8 mouse cellular contexts compared by ENCODE assay signal in genomic region chr10:71400818-71401646, GRCm38 (mm10). TPM values are rescaled to one million over a fixed set of nuclear protein-coding genes. Genes with fewer than 3 reads are reported as not detected.
DNase-seq lines count a peak whose midpoint lies in the region; ATAC-seq and TF ChIP-seq lines count a peak whose summit lies in the region.

No protein-coding gene starts in this region.

- H3K27ac ChIP-seq in heart, postnatal 0 days (ENCODE audit: low read depth), result no peak overlapping the region
- no peak overlapping the region for H3K27ac ChIP-seq in testis, adult 2 months (ENCODE audit: control insufficient read depth, insufficient read depth, low read depth, low read length)

- H3K4me3 ChIP-seq in heart, postnatal 0 days (ENCODE audit: low read depth, low read length), result no peak overlapping the region
- H3K4me3 ChIP-seq in testis, adult 2 months (ENCODE audit: control insufficient read depth, low read depth, low read length), result no peak overlapping the region

- no peak for TF ChIP-seq POLR2A in testis, adult 2 months (IDR thresholded peaks at IDR 0.05; ENCODE audit: control insufficient read depth, low read depth, low read length)

- TF ChIP-seq EP300 in heart, postnatal 0 days (IDR thresholded peaks at IDR 0.05; ENCODE audit: low read depth), result no peak

- no peaks in the 10 kb centered on the region for H3K27me3 ChIP-seq in heart, postnatal 0 days (ENCODE audit: control insufficient read depth, insufficient read depth, low read length)
- no peaks in the 10 kb centered on the region for H3K27me3 ChIP-seq in testis, adult 2 months (ENCODE audit: control insufficient read depth, insufficient read depth, low read length)

- DNase-seq in heart, postnatal 0 days (ENCODE audit: low spot score), result peak; percentile 64
- DNase-seq in heart, postnatal 25 days (ENCODE audit: low spot score), result no peak
- DNase-seq in testis, postnatal 10 days (ENCODE audit: low spot score), result no peak
- peak; percentile 46 for DNase-seq in c-Kit-positive CD71-negative TER-119-negative erythroid progenitor cells, embryonic 14.5 days (ENCODE audit: low read depth)
- DNase-seq in induced T-regulatory cell, adult 2 months (ENCODE audit: low read depth), result peak; percentile 84
- peak; percentile 7 for DNase-seq in right cerebral cortex, postnatal 4 days
- no peak for DNase-seq in layer of hippocampus, postnatal 10 days (ENCODE audit: low spot score in 2 of 2)

- intact Hi-C loops in heart, postnatal 25 days (cut with DNase I), result loop anchor here (1.0 kb wide), 1 partner anchor 74 kb away; no protein-coding TSS in a partner anchor

- H3K9ac ChIP-seq in heart, postnatal 0 days (replicated peaks; ENCODE audit: low read depth, low read length), result no peak overlapping the region

- no peak for ATAC-seq in heart, postnatal 0 days (ENCODE audit: insufficient read depth, low read depth)

- H3K4me1 ChIP-seq in heart, postnatal 0 days (ENCODE audit: control insufficient read depth, insufficient read depth), result no peaks in the 10 kb centered on the region
- no peaks in the 10 kb centered on the region for H3K4me1 ChIP-seq in testis, adult 2 months (ENCODE audit: control insufficient read depth, insufficient read depth, low read length)

- no peaks in the 10 kb centered on the region for H3K36me3 ChIP-seq in heart, postnatal 0 days (replicated peaks; ENCODE audit: control insufficient read depth, insufficient read depth, low read length)
- H3K36me3 ChIP-seq in testis, adult 2 months (ENCODE audit: control insufficient read depth, insufficient read depth, low read length), result no peaks in the 10 kb centered on the region

- 64% methylated on average over 13 of the region's 13 CpGs for WGBS in heart, postnatal 0 days

- TF ChIP-seq CTCF in heart, postnatal 0 days (IDR thresholded peaks at IDR 0.05; ENCODE audit: low read depth), result peak; percentile 90
- TF ChIP-seq CTCF in testis, adult 2 months (IDR thresholded peaks at IDR 0.05; ENCODE audit: control insufficient read depth, insufficient read depth, insufficient replicate concordance, low read depth, low read length), result peak; percentile 20; the same call in 1 of the 2 replicates

- no peaks in the 10 kb centered on the region for H3K9me3 ChIP-seq in heart, postnatal 0 days (replicated peaks; ENCODE audit: control insufficient read depth, low read length)

- H3K4me2 ChIP-seq in heart, postnatal 0 days (ENCODE audit: low read depth, low read length), result no peak overlapping the region

RNA-seq across cellular contexts. Expression of gene Ipmk, which starts 53.5 kb away (rescaled TPM):
- 6.8 and 8.0 TPM in 2 replicates for total RNA-seq in heart, postnatal 0 days (2014; rRNA removed; ENCODE audit: low replicate concordance)
- polyA plus RNA-seq in heart, postnatal 0 days (2015; fragmentation: Nextera tagmentation; extraction: Ambion mirVana), result 4.9 TPM in 2 replicates
- total RNA-seq in heart, postnatal 25 days (2021), result 10 to 100 TPM; 12.8 to 14.6 TPM
- polyA plus RNA-seq in testis, adult 2 months (2012; rRNA removed), result 4.5 and 5.3 TPM in 2 replicates
- total RNA-seq in layer of hippocampus, postnatal 10 days (2021), result 10 to 100 TPM; 32.5 to 33.6 TPM

RNA-seq across cellular contexts. Expression of gene Cisd1, which starts 56.3 kb away (rescaled TPM):
- 134 and 170 TPM in 2 replicates for total RNA-seq in heart, postnatal 0 days (2014; rRNA removed; ENCODE audit: low replicate concordance)
- 403 and 429 TPM in 2 replicates for polyA plus RNA-seq in heart, postnatal 0 days (2015; fragmentation: Nextera tagmentation; extraction: Ambion mirVana)
- 100 to 1,000 TPM; 306 to 315 TPM for total RNA-seq in heart, postnatal 25 days (2021)
- 35.4 and 42.1 TPM in 2 replicates for polyA plus RNA-seq in testis, adult 2 months (2012; rRNA removed)
- 100 to 1,000 TPM; 122 to 130 TPM for total RNA-seq in layer of hippocampus, postnatal 10 days (2021)

Comparison
In these comparisons a context has a peak if more than half of its experiments do, and no peak if none do; other contexts are left out.
1. DNase-seq: peak in heart, postnatal 0 days (single experiment), c-Kit-positive CD71-negative TER-119-negative erythroid progenitor cells, embryonic 14.5 days (single experiment), induced T-regulatory cell, adult 2 months (single experiment) and right cerebral cortex, postnatal 4 days (single experiment); none in heart, postnatal 25 days (single experiment), testis, postnatal 10 days (single experiment) and layer of hippocampus, postnatal 10 days (0 of 2).